9 mouse cellular contexts compared by ENCODE assay signal in the genomic region with DNA sequence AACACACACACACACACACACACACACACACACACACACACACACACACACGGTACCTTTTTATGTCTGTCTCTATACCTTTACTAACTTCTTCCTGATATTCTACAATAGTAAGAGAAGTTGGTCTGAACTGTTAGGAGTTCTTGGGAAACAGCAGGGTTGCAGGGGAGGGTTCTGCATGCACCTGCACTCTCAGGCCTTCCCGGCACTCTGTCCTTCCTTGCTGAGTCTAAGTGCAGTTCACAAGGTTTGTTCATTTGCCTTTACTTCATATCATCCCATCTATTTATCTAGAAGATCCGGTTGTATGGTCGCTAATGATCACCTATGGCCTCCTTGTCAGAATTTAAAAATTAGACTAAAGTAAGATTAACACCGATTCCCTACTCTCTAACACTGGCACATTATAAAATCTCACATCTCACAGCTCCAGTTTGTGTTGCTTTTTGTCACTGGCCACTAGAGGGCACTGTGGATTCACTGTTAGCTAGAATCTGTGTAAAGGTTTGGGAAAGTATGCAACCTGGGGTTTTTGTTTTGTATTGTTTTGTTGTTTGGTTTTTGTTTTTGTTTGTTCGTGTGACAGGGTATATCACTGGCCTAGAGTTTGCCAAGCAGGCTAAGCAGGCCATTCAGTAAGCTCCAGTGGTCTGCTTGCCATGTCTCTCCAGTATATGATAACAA.
DNase-seq lines count a peak whose midpoint lies in the region; ATAC-seq lines count a peak whose summit lies in the region.
"Had no signal": no experiment of that assay in that cellular context is flagged by ENCODE, and none has a peak within 500 bp of the region (broad histone marks: within the 10 kb centered on the region; RNA-seq: fewer than 3 reads in every experiment).

No protein-coding gene starts in this region.

- no peaks in the 10 kb centered on the region for H3K36me3 ChIP-seq in forebrain, embryonic 15.5 days
- H3K36me3 ChIP-seq: limb, embryonic 12.5 days had no signal

- no peak overlapping the region for H3K9ac ChIP-seq in forebrain, embryonic 15.5 days (replicated peaks)
- H3K9ac ChIP-seq: limb, embryonic 12.5 days had no signal

- H3K27ac ChIP-seq in forebrain, embryonic 15.5 days (replicated peaks) = no peak overlapping the region
- H3K27ac ChIP-seq: limb, embryonic 12.5 days had no signal

- peak; percentile 12 for DNase-seq in cerebellum, adult 11 months
- no peak for DNase-seq in cerebellum, adult 11-12 months
- peak; percentile 84 for DNase-seq in CD4-positive, CD25-positive, alpha-beta regulatory T cell, adult 2 months (ENCODE audit: low read depth, low spot score)
- peak; percentile 70 for DNase-seq in c-Kit-positive CD71-positive TER-119-negative erythroid progenitor cells, embryonic 14.5 days (ENCODE audit: low read depth)
- peak; percentile 41 to 49 for DNase-seq in kidney, postnatal 4 days
- DNase-seq in right cerebral cortex, postnatal 14 days = peak; percentile 55

- WGBS in forebrain, embryonic 15.5 days = 33% methylated on average over 6 of the region's 6 CpGs

- no peak overlapping the region for H3K4me3 ChIP-seq in forebrain, embryonic 15.5 days
- H3K4me3 ChIP-seq: limb, embryonic 12.5 days had no signal

- H3K4me2 ChIP-seq in forebrain, embryonic 15.5 days (replicated peaks) = no peak overlapping the region
- H3K4me2 ChIP-seq: limb, embryonic 12.5 days had no signal

- no peaks in the 10 kb centered on the region for H3K9me3 ChIP-seq in forebrain, embryonic 15.5 days
- H3K9me3 ChIP-seq: limb, embryonic 12.5 days had no signal

- no peaks in the 10 kb centered on the region for H3K27me3 ChIP-seq in forebrain, embryonic 15.5 days
- H3K27me3 ChIP-seq: limb, embryonic 12.5 days had no signal

- peak; percentile 74 for ATAC-seq in forebrain, embryonic 15.5 days (replicated peaks)
- peak; percentile 95 for ATAC-seq in megakaryocyte progenitor cell, adult 5-6 weeks (replicated peaks; ENCODE audit: poor library complexity)

- H3K4me1 ChIP-seq in forebrain, embryonic 15.5 days = no peaks in the 10 kb centered on the region
- H3K4me1 ChIP-seq: limb, embryonic 12.5 days had no signal
